Mouse (Mus musculus) testis, adult 2 months (tissue): ENCODE data around the gene Epc2. TPM values are rescaled to one million over a fixed set of nuclear protein-coding genes. Genes with fewer than 3 reads are reported as not detected.

ENCODE experiments used
- H3K27ac ChIP-seq: fragments of 200-500 bp; 2 replicates; pipeline ENCODE4 v1.5.1; 2012; ENCODE audit warnings: low read depth, low read length; ENCODE audit not compliant: control insufficient read depth, insufficient read depth
- H3K27me3 ChIP-seq: fragments of 200-500 bp; 2 replicates; pipeline ENCODE4 v1.6.1; 2012; ENCODE audit warnings: mild to moderate bottlenecking, low read length, moderate library complexity; ENCODE audit not compliant: control insufficient read depth, insufficient read depth
- H3K36me3 ChIP-seq: fragments of 200-500 bp; 2 replicates; pipeline ENCODE4 v1.6.1; 2012; ENCODE audit warnings: mild to moderate bottlenecking, low read length; ENCODE audit not compliant: control insufficient read depth, insufficient read depth
- H3K4me1 ChIP-seq: fragments of 200-500 bp; 2 replicates; pipeline ENCODE4 v1.6.1; 2012; ENCODE audit warnings: low read length; ENCODE audit not compliant: control insufficient read depth, insufficient read depth
- H3K4me3 ChIP-seq: fragments of 200-500 bp; 2 replicates; pipeline ENCODE4 v1.5.1; 2012; ENCODE audit warnings: low read depth, mild to moderate bottlenecking, low read length, moderate library complexity, mixed read lengths; ENCODE audit not compliant: control insufficient read depth
- CTCF ChIP-seq: fragments of 200-500 bp; IDR thresholded peaks from 2 replicates; pipeline ENCODE4 v1.5.1; 2012; ENCODE audit warnings: low read depth, mild to moderate bottlenecking, inconsistent platforms, low read length, moderate library complexity; ENCODE audit not compliant: control insufficient read depth, insufficient read depth, insufficient replicate concordance
- POLR2A ChIP-seq: fragments of 200-500 bp; IDR thresholded peaks from 2 replicates; pipeline ENCODE4 v1.6.1; 2012; ENCODE audit warnings: low read depth, mild to moderate bottlenecking, inconsistent platforms, low read length, moderate library complexity; ENCODE audit not compliant: control insufficient read depth
- polyA plus RNA-seq: library from polyadenylated mRNA; depleted of rRNA; stranded (reverse); fragments of >200 nt; gene quantifications from 2 replicates; pipeline ENCODE4 v1.2.3, GENCODE M21; 2012

The Epc2 gene
- polyA plus RNA-seq, 1 experiment: 13.2 TPM

- H3K27ac ChIP-seq: no peak overlapping the region; the same call in 1 of the 2 replicates
- peaks cover 16% of the 10 kb centered on the region for H3K4me1 ChIP-seq
These were observed 120.1 kb downstream of the Epc2 start for GRCm38 (mm10) chr2:49571159-49571920.

GRCm38 (mm10) chr2:49572111-49572642 lies 120.9 kb downstream of the Epc2 start:
- no peak for TF ChIP-seq CTCF
- TF ChIP-seq POLR2A: no peak
- Histone ChIP-seq H3K27me3 (no peaks in the 10 kb centered on the region), H3K27ac (no peak overlapping the region; the same call in 1 of the 2 replicates), H3K4me3 (no peak overlapping the region), H3K36me3 (no peaks in the 10 kb centered on the region), H3K4me1 (peaks cover 16% of the 10 kb centered on the region)

More at GRCm38 (mm10) chr2:49571159-49571920, 120.1 kb downstream of the Epc2 start:
- H3K27me3 ChIP-seq: no peaks in the 10 kb centered on the region
- TF ChIP-seq POLR2A (no peak), CTCF (no peak)
- no peak overlapping the region for H3K4me3 ChIP-seq
- no peaks in the 10 kb centered on the region for H3K36me3 ChIP-seq

- no peak overlapping the region for H3K4me3 ChIP-seq
- H3K27ac ChIP-seq: no peak overlapping the region
- no peak for TF ChIP-seq POLR2A
- TF ChIP-seq CTCF: no peak
- peaks cover 16% of the 10 kb centered on the region for H3K4me1 ChIP-seq
- no peaks in the 10 kb centered on the region for H3K36me3 ChIP-seq
- H3K27me3 ChIP-seq: no peaks in the 10 kb centered on the region
These were observed 121.4 kb downstream of the Epc2 start for GRCm38 (mm10) chr2:49572684-49573083.

DNA sequence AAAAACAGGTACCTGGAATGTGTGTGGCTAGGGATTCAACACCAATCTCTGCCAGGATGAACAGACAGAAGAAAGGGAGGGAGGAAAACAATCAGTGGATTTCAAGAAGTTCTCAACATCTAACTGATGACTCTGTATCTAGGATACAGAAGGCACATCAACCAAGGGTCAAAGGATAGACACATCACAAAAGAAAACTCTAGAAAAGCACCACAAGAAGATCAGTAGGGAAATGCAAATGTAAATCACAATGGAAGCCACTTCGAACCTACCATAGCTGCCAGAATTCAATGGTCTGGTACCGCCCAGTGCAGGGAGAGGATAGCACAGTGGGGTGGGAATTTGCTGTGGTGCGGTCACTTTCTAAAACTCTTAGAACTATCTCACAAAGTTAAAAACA lies 122.0 kb downstream of the Epc2 start:
- Histone ChIP-seq H3K36me3 (no peaks in the 10 kb centered on the region), H3K27ac (no peak overlapping the region), H3K4me1 (peaks cover 16% of the 10 kb centered on the region), H3K27me3 (no peaks in the 10 kb centered on the region), H3K4me3 (no peak overlapping the region)
- TF ChIP-seq CTCF (no peak), POLR2A (no peak)

GRCm38 (mm10) chr2:49580585-49580984 lies 129.3 kb downstream of the Epc2 start:
- Histone ChIP-seq H3K4me3 (no peak overlapping the region), H3K27ac (no peak overlapping the region), H3K27me3 (no peaks in the 10 kb centered on the region), H3K36me3 (no peaks in the 10 kb centered on the region), H3K4me1 (no peaks in the 10 kb centered on the region)
- TF ChIP-seq CTCF (no peak), POLR2A (no peak)

DNA sequence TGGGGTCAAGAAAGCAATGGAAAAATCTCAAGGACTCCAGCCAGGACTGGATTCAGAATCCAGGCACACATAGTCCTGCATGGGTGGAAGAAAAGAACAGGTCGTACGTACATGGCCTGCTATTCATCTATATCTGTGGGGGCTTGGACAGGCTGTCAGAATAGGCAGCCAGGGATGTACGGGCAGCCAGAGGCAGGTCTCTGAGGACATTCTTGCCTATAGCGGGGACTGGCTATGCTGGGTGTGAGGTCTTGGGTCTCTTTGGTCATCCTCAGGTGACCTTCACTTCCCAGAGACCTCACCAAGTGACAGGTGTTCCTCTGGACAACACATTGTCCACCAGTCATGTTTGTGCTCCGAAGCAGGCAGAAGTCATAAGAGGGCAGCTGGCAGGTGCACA lies 131.3 kb downstream of the Epc2 start:
- no peak overlapping the region for H3K4me3 ChIP-seq
- H3K27ac ChIP-seq: no peak overlapping the region
- no peaks in the 10 kb centered on the region for H3K4me1 ChIP-seq
- TF ChIP-seq CTCF (no peak), POLR2A (no peak)
- no peaks in the 10 kb centered on the region for H3K27me3 ChIP-seq
- H3K36me3 ChIP-seq: no peaks in the 10 kb centered on the region

DNA sequence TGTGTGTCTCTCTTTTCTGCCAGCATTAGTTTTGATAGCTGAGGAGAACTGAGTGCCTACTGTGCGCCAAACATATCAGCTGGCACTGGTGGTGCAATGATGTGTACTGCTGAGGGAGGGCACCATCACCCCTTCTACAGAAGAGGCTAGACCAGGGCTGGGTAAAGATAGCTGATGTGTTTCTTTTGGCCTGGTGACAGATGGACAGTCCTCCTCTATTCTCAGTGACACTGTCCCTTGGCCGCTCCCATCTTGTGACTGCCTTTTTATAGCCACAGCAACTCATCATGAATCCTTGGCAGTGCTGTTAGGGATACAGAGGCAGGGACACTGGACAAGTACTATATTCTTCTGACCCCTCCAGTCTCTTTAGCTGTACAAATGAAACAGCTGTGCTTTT lies 132.0 kb downstream of the Epc2 start:
- H3K27me3 ChIP-seq: no peaks in the 10 kb centered on the region
- H3K27ac ChIP-seq: no peak overlapping the region
- no peaks in the 10 kb centered on the region for H3K36me3 ChIP-seq
- TF ChIP-seq POLR2A (no peak), CTCF (no peak)
- H3K4me1 ChIP-seq: no peaks in the 10 kb centered on the region
- H3K4me3 ChIP-seq: no peak overlapping the region

- Histone ChIP-seq H3K4me3 (no peak overlapping the region), H3K36me3 (no peaks in the 10 kb centered on the region), H3K27ac (no peak overlapping the region), H3K27me3 (no peaks in the 10 kb centered on the region), H3K4me1 (no peaks in the 10 kb centered on the region)
- TF ChIP-seq CTCF (no peak), POLR2A (no peak)
These were observed 139.2 kb downstream of the Epc2 start for GRCm38 (mm10) chr2:49590450-49590849.
